Mouse (Mus musculus) R1 (cell line): ENCODE data around the gene Fastkd5.

Experiments used
- DNase-seq: peaks from one replicate; pipeline ENCODE4 v3.0.0-alpha.2; 2018; ENCODE audit warnings: low read depth, low spot score

Fastkd5 gene

GRCm38 (mm10) chr2:130634006-130634738, 4.3 kb upstream of the Fastkd5 start:
- peak; percentile 22 for DNase-seq

GRCm38 (mm10) chr2:130632887-130633675, 3.3 kb upstream of the Fastkd5 start:
- peak; percentile 53 for DNase-seq

- DNase-seq: no peak
Observed at GRCm38 (mm10) chr2:130632416-130632815, 2.6 kb upstream of the Fastkd5 start.

- DNase-seq: peak; percentile 58
Observed at GRCm38 (mm10) chr2:130629080-130629838, 568 bp downstream of the Fastkd5 start.

GRCm38 (mm10) chr2:130628424-130628823, 1.4 kb downstream of the Fastkd5 start:
- peak; percentile 78 for DNase-seq

GRCm38 (mm10) chr2:130618972-130619371, 10.9 kb downstream of the Fastkd5 start:
- no peak for DNase-seq

GRCm38 (mm10) chr2:130613091-130613490, 16.7 kb downstream of the Fastkd5 start:
- DNase-seq: peak; percentile 64

GRCm38 (mm10) chr2:130602195-130602594, 27.6 kb downstream of the Fastkd5 start:
- DNase-seq: no peak

- no peak for DNase-seq
Observed at GRCm38 (mm10) chr2:130598399-130598798, 31.4 kb downstream of the Fastkd5 start.

GRCm38 (mm10) chr2:130597601-130598010, 32.2 kb downstream of the Fastkd5 start:
- peak; percentile 52 for DNase-seq

- DNase-seq: no peak
Observed at GRCm38 (mm10) chr2:130595596-130595995, 34.2 kb downstream of the Fastkd5 start.

- no peak for DNase-seq
Observed at GRCm38 (mm10) chr2:130591016-130591415, 38.8 kb downstream of the Fastkd5 start.

GRCm38 (mm10) chr2:130589761-130590160, 40.1 kb downstream of the Fastkd5 start:
- no peak for DNase-seq

GRCm38 (mm10) chr2:130589157-130589556, 40.7 kb downstream of the Fastkd5 start:
- DNase-seq: peak; percentile 52

GRCm38 (mm10) chr2:130588373-130588772, 41.5 kb downstream of the Fastkd5 start:
- DNase-seq: no peak

GRCm38 (mm10) chr2:130586016-130586415, 43.8 kb downstream of the Fastkd5 start:
- no peak for DNase-seq

GRCm38 (mm10) chr2:130583902-130584560, 45.8 kb downstream of the Fastkd5 start:
- no peak for DNase-seq

- no peak for DNase-seq
Observed at GRCm38 (mm10) chr2:130582552-130582951, 47.3 kb downstream of the Fastkd5 start, which contains the start of gene Avp. Gene Avp, minus strand, starts transcription at chr2:130582554.

- no peak for DNase-seq
Observed at GRCm38 (mm10) chr2:130581201-130581600, 48.6 kb downstream of the Fastkd5 start.

GRCm38 (mm10) chr2:130579791-130580190, 50.0 kb downstream of the Fastkd5 start:
- DNase-seq: peak; percentile 29

GRCm38 (mm10) chr2:130578148-130578547, 51.7 kb downstream of the Fastkd5 start:
- peak; percentile 64 for DNase-seq
